Mouse (Mus musculus): ENCODE results near the gene Chchd2.

- TF ChIP-seq CTCF (IDR thresholded peaks at IDR 0.05; ENCODE audit: borderline replicate concordance, insufficient read depth, low read length) = no peak
- TF ChIP-seq POLR2A (IDR thresholded peaks at IDR 0.05; ENCODE audit: low read depth, low read length) = no peak
Observed at GRCm38 (mm10) chr5:129886271-129886670, 999 bp downstream of the Chchd2 start.

Measured in embryonic fibroblast, embryonic 13.5 days (primary cell).